Mouse (Mus musculus): ENCODE results near the gene Hist2h2aa1.

GRCm38 (mm10) chr3:96267541-96267940 is 22.2 kb downstream of the Hist2h2aa1 start:
- TF ChIP-seq CTCF (IDR thresholded peaks at IDR 0.05; ENCODE audit: borderline replicate concordance, control insufficient read depth, extremely low read depth, insufficient read depth, low read length, poor library complexity) (no peak), POLR2A (IDR thresholded peaks at IDR 0.05; ENCODE audit: control insufficient read depth, extremely low read depth, insufficient read depth, low read length, poor library complexity) (no peak)
